Mouse (Mus musculus) bone marrow macrophage, adult 2 months (primary cell): Measurements from ENCODE around the gene Olfr76. TPM values are rescaled to one million over a fixed set of nuclear protein-coding genes. Genes with fewer than 3 reads are reported as not detected.
"Not testable (repeated sequence)": the region's sequence is repeated elsewhere in the genome, so short reads cannot be mapped to it uniquely, and the experiment has no call there.

Source experiments
- H3K27ac ChIP-seq: 2 replicates; pipeline ENCODE4 v1.5.1; 2012; ENCODE audit warnings: low read depth, low read length; ENCODE audit not compliant: insufficient read depth
- H3K4me1 ChIP-seq: 2 replicates; pipeline ENCODE4 v1.6.1; 2012; ENCODE audit warnings: low read length; ENCODE audit not compliant: control insufficient read depth, insufficient read depth
- H3K4me3 ChIP-seq: 2 replicates; pipeline ENCODE4 v1.5.1; 2012; ENCODE audit warnings: mild to moderate bottlenecking, low read length, moderate library complexity; ENCODE audit not compliant: insufficient read depth
- CTCF ChIP-seq: IDR thresholded peaks from 2 replicates; pipeline ENCODE4 v1.5.1; 2012; ENCODE audit warnings: low read depth, mild to moderate bottlenecking, low read length, moderate library complexity
- POLR2A ChIP-seq: IDR thresholded peaks from 2 replicates; pipeline ENCODE4 v1.6.1; 2012; ENCODE audit warnings: mild to moderate bottlenecking, low read depth, low read length, borderline replicate concordance
- polyA plus RNA-seq: library from polyadenylated mRNA; stranded (reverse); fragments of >200 nt; gene quantifications from 2 replicates; pipeline ENCODE4 v1.2.4, GENCODE M21; 2012; ENCODE audit not compliant: missing spikeins, insufficient read depth, insufficient read length

Olfr76 gene
- polyA plus RNA-seq, 1 experiment: not detected

DNA sequence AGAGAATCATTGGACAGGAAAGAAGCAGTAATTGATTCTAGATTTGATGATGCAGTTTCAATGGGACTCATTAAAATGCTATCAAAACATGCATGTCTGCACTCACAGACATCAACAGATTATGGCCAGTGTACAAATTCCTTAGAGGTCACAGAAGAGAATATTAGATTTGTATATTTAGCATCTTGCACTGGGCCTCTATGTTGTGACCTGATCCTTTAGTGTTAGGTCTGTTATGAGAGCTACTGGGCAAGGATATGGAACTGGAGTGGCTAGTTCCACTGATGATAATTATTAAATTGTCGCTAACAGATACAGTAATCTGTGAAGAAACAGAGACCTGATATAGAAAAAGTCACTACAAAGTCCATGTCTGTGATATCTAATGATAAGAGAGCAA lies 31.1 kb downstream of the Olfr76 start, which contains the start of gene Olfr1426:
Olfr1426 (minus strand) TSS at position 101 of the 400 bp plus-strand sequence.
- Histone ChIP-seq H3K4me1 (no peaks in the 10 kb centered on the region), H3K27ac (no peak within 1 kb of the TSS), H3K4me3 (no peak within 1 kb of the TSS)
- TF ChIP-seq POLR2A (no peak), CTCF (no peak)

DNA sequence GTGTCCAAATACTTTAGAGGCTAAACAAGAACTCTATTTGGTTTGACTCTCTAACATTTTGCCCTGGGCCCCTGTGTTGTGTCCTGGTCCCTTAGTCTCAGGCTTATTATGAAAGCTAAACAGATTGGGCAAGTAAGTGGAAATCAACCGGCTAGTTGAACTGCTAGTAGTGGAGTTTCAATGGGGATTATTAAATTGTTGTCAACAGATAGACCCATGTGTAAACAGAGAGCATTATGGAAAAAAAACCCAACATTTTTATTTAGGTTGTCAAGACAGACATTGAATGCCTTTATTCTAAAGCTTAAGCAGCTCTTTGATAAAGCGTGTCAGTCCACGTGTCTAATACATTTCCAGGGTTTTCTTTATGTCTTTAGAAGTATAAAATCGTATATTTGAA lies 45.4 kb downstream of the Olfr76 start, which contains the start of gene Olfr1425:
Olfr1425 (minus strand) TSS at position 101 of the 400 bp plus-strand sequence.
- H3K27ac ChIP-seq, H3K4me3 ChIP-seq, H3K4me1 ChIP-seq: not testable (repeated sequence)

DNA sequence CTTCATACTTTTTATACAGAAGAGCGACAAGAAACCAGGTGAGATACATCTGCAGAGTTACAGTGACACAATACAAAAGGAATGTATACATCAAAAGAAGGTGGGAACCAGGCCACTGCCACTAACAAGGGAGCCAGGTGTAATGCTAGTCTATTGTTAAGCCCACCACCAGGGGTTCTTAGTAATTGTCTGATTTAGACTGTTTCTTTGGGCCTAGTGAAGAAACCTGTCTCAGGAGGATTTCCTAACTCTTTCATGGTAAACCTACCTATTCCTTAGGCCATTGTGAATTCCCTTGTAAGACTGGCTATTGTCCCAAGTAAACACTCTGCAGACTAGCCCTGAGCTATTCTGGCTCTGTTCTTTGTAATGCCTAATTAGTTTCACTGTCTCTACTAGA lies 53.5 kb downstream of the Olfr76 start:
- not testable (repeated sequence) for H3K4me3 ChIP-seq, H3K27ac ChIP-seq, H3K4me1 ChIP-seq

Other genes with a start within 250 kb of the Olfr76 start
- gene Olfr1419, start 248.1 kb downstream of the Olfr76 start, polyA plus RNA-seq: not detected in 2 replicates
- gene Olfr1420, start 236.6 kb downstream of the Olfr76 start, polyA plus RNA-seq: not detected in 2 replicates
- 26.7 and 31.3 TPM in 2 replicates for gene Patl1, start 210.8 kb downstream of the Olfr76 start, polyA plus RNA-seq
- 32.9 and 34.7 TPM in 2 replicates for gene Osbp, start 157.3 kb downstream of the Olfr76 start, polyA plus RNA-seq
- not detected in 2 replicates for gene Olfr1423, start 81.9 kb downstream of the Olfr76 start, polyA plus RNA-seq
- gene Olfr1424, start 60.5 kb downstream of the Olfr76 start, polyA plus RNA-seq: not detected in 2 replicates
- not detected in 2 replicates for gene Olfr1425, start 45.5 kb downstream of the Olfr76 start, polyA plus RNA-seq
- gene Olfr1426, start 31.2 kb downstream of the Olfr76 start, polyA plus RNA-seq: not detected in 2 replicates
- gene Olfr1427, start 19.9 kb downstream of the Olfr76 start, polyA plus RNA-seq: not detected in 2 replicates
- gene Olfr1428, start 7.3 kb downstream of the Olfr76 start, polyA plus RNA-seq: not detected in 2 replicates
- 0.20 and 0.28 TPM in 2 replicates for gene Olfr1555-ps1, start 46.9 kb upstream of the Olfr76 start, polyA plus RNA-seq
- not detected in 2 replicates for gene Olfr1431, start 77.4 kb upstream of the Olfr76 start, polyA plus RNA-seq
- not detected in 2 replicates for gene Olfr1432, start 109.4 kb upstream of the Olfr76 start, polyA plus RNA-seq
- gene Olfr262, start 118.5 kb upstream of the Olfr76 start, polyA plus RNA-seq: not detected in 2 replicates
- not detected in 2 replicates for gene Olfr235, start 137.8 kb upstream of the Olfr76 start, polyA plus RNA-seq
- not detected in 2 replicates for gene Olfr1434, start 156.7 kb upstream of the Olfr76 start, polyA plus RNA-seq
- not detected in 2 replicates for gene Olfr1436, start 175.9 kb upstream of the Olfr76 start, polyA plus RNA-seq
- not detected in 2 replicates for gene Olfr1437, start 201.9 kb upstream of the Olfr76 start, polyA plus RNA-seq
- 0.17 TPM in 1 of 2 replicates, not detected in the other for gene Olfr1438-ps1, start 212.7 kb upstream of the Olfr76 start, polyA plus RNA-seq